Mouse (Mus musculus) MEL (cell line): Measurements from ENCODE around the gene Cacna2d4. TPM values are rescaled to one million over a fixed set of nuclear protein-coding genes. Genes with fewer than 3 reads are reported as not detected.

ENCODE experiments used
- DNase-seq: peaks from one replicate; pipeline ENCODE4 v3.0.0; 2011; ENCODE audit warnings: low read depth, low spot score
- H3K27ac ChIP-seq: 2 replicates; pipeline ENCODE4 v1.5.1; 2012; ENCODE audit warnings: low read depth, mild to moderate bottlenecking, control low read depth, low read length, moderate library complexity; ENCODE audit not compliant: control insufficient read depth
- H3K27me3 ChIP-seq, 2 experiments: fragments of 150-350 bp in 1 of 2; sonication (generic) in 1 of 2; 2 replicates each; pipeline ENCODE4 v1.6.1; 2012; ENCODE audit warnings: low read length in 2 of 2, mild to moderate bottlenecking in 2 of 2, improper control_type of control experiment in 1 of 2, moderate library complexity in 1 of 2; ENCODE audit not compliant: insufficient read depth in 2 of 2, control insufficient read depth in 1 of 2
- H3K36me3 ChIP-seq, 2 experiments: 2 replicates each; pipeline ENCODE4 v1.6.1; 2012 to 2014; ENCODE audit warnings: low read length in 2 of 2, improper control_type of control experiment in 1 of 2, inconsistent platforms in 1 of 2, mild to moderate bottlenecking in 1 of 2; ENCODE audit not compliant: insufficient read depth in 2 of 2, control insufficient read depth in 1 of 2
- H3K4me1 ChIP-seq, 2 experiments: fragments of 150-350 bp in 1 of 2; sonication (generic) in 1 of 2; 2 replicates each; pipeline ENCODE4 v1.6.1; 2012; ENCODE audit warnings: low read length in 2 of 2, improper control_type of control experiment in 1 of 2, mild to moderate bottlenecking in 1 of 2; ENCODE audit not compliant: insufficient read depth in 2 of 2, control insufficient read depth in 1 of 2
- H3K4me3 ChIP-seq, 2 experiments: fragments of 150-350 bp in 1 of 2; sonication (generic) in 1 of 2; 2 replicates each; pipeline ENCODE4 v1.5.1; 2012; ENCODE audit warnings: low read depth in 2 of 2, low read length in 2 of 2, mild to moderate bottlenecking in 2 of 2, moderate library complexity in 2 of 2, control low read depth in 1 of 2, improper control_type of control experiment in 1 of 2; ENCODE audit not compliant: control insufficient read depth in 1 of 2, insufficient read depth in 1 of 2
- H3K79me2 ChIP-seq: 2 replicates; pipeline ENCODE4 v1.6.1; 2012; ENCODE audit warnings: mild to moderate bottlenecking, low read length, moderate library complexity; ENCODE audit not compliant: control insufficient read depth, poor library complexity, insufficient read depth
- H3K9ac ChIP-seq: 2 replicates; pipeline ENCODE4 v1.6.1; 2012; ENCODE audit warnings: low read depth, mild to moderate bottlenecking, control low read depth, low read length, moderate library complexity; ENCODE audit not compliant: control insufficient read depth, poor library complexity, severe bottlenecking
- H3K9me3 ChIP-seq: fragments of 150-350 bp; sonication (generic); replicated peaks from 2 replicates; pipeline ENCODE4 v1.6.1; 2012; ENCODE audit warnings: mild to moderate bottlenecking, low read length, improper control_type of control experiment, moderate library complexity; ENCODE audit not compliant: insufficient read depth
- EP300 ChIP-seq, 2 experiments: IDR thresholded peaks; 2 replicates each; pipeline ENCODE4 v1.6.1; 2011; ENCODE audit warnings: improper control_type of control experiment in 2 of 2, low read length in 2 of 2, low read depth in 1 of 2, mild to moderate bottlenecking in 1 of 2
- ETS1 ChIP-seq: IDR thresholded peaks from 2 replicates; pipeline ENCODE4 v1.6.1; 2012; ENCODE audit warnings: low read depth, mild to moderate bottlenecking, inconsistent platforms, low read length, improper control_type of control experiment, moderate library complexity
- GATA1 ChIP-seq: IDR thresholded peaks from 2 replicates; pipeline ENCODE4 v1.6.1; 2011; ENCODE audit warnings: low read depth, low read length, improper control_type of control experiment
- MAFK ChIP-seq: IDR thresholded peaks from 2 replicates; pipeline ENCODE4 v1.6.1; 2011; ENCODE audit warnings: low read depth, mild to moderate bottlenecking, low read length, improper control_type of control experiment, borderline replicate concordance
- RCOR1 ChIP-seq: IDR thresholded peaks from 2 replicates; pipeline ENCODE4 v1.6.1; 2012; ENCODE audit warnings: low read depth, mild to moderate bottlenecking, inconsistent platforms, low read length, improper control_type of control experiment
- TCF12 ChIP-seq: IDR thresholded peaks from 2 replicates; pipeline ENCODE4 v1.6.1; 2014; ENCODE audit warnings: low read depth, mild to moderate bottlenecking, inconsistent platforms, low read length, improper control_type of control experiment, moderate library complexity
- USF2 ChIP-seq, 2 experiments: IDR thresholded peaks; 2 replicates each; pipeline ENCODE4 v1.6.1; 2011 to 2012; ENCODE audit warnings: improper control_type of control experiment in 2 of 2, low read length in 2 of 2, borderline replicate concordance in 1 of 2, inconsistent platforms in 1 of 2, low read depth in 1 of 2, mild to moderate bottlenecking in 1 of 2; ENCODE audit not compliant: insufficient read depth in 1 of 2
- ZC3H11A ChIP-seq: IDR thresholded peaks from 2 replicates; pipeline ENCODE4 v1.6.1; 2012; ENCODE audit warnings: low read depth, mild to moderate bottlenecking, inconsistent platforms, low read length, improper control_type of control experiment
- ZNF384 ChIP-seq: IDR thresholded peaks from 2 replicates; pipeline ENCODE4 v1.6.1; 2012; ENCODE audit warnings: low read depth, mild to moderate bottlenecking, inconsistent platforms, low read length, improper control_type of control experiment
- polyA plus RNA-seq, 2 experiments: library from polyadenylated mRNA; stranded (reverse) in 1 of 2; unstranded in 1 of 2; fragments of >175 nt in 1 of 2; fragments of >200 nt in 1 of 2; gene quantifications; 2 replicates each; pipeline versions ENCODE4 v1.2.1 to v1.2.4; 2012; ENCODE audit warnings: low replicate concordance in 2 of 2, low read depth in 1 of 2; ENCODE audit not compliant: insufficient read length in 2 of 2, insufficient read depth in 1 of 2, missing spikeins in 1 of 2
- total RNA-seq: library from RNA; depleted of rRNA; stranded (reverse); fragments of 300-350 nt; gene quantifications from 2 replicates; pipeline ENCODE4 v1.2.3, GENCODE M21; 2012; rRNA removed

Gene Cacna2d4
- total and polyA plus RNA-seq, 3 experiments, result 0.69 to 1.1 TPM; not detected in 1

DNA sequence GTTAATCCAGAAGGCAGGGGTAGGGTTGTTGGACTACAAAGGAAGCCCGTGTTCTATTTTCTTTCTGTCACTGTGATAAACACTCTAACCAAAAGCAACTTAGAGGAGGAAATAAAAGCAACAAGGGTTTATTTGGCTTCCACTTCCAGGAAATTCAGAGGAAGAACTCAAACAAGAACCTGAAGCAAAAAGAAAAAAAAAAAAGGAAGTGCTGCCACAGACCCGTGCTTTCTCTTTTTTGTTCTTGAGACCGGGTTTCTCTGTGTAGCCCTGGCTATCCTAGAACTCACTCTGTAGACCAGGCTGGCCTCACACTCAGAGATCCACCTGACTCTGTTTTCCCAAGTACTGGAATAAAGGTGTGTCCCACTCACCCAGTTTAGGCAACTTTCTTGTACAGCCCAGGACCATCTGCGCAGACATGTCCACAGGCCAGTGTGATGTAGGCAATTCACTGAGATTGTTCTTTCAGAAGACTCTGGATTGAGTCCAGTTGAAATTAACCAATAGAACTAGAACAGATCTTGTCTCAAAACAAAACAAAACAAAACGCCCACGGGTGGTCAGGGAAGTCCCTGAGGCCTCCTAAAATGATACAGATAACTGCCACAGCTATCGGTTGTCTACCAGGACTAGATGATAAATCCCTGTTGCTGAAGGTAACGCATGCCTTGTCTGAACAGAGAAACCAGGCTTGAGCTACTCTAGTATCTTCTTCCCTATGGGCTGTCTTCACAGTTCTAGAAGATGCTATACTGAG, 165.4 kb downstream of the Cacna2d4 start:
- Histone ChIP-seq H3K79me2 (no peaks in the 10 kb centered on the region), H3K27me3 (no peaks in the 10 kb centered on the region), H3K36me3 (peaks cover 0 to 8% of the 10 kb centered on the region in 2 experiments; a peak in 2 of 4 replicates), H3K4me1 (peaks cover 2 to 10% of the 10 kb centered on the region in 2 experiments; a peak in 3 of 4 replicates), H3K9me3 (no peaks in the 10 kb centered on the region), H3K4me3 (no peak overlapping the region), H3K9ac (no peak overlapping the region), H3K27ac (no peak overlapping the region)
- DNase-seq, result peak; percentile 43
- TF ChIP-seq USF2 (IDR thresholded peaks at IDR 0.05; ENCODE audit: borderline replicate concordance in 1 of 2, insufficient read depth in 1 of 2, low read depth in 1 of 2, low read length in 2 of 2) (no peak), ZC3H11A (no peak), ETS1 (0 out of 2 replicates have a peak, but pooled peaks have one; percentile 10), TCF12 (peak; percentile 40; the same call in 1 of the 2 replicates), RCOR1 (peak; percentile 66; the same call in 1 of the 2 replicates), MAFK (no peak), EP300 (IDR thresholded peaks at IDR 0.05; ENCODE audit: low read depth in 1 of 2, low read length in 2 of 2) (peak; percentile 25 to 65; a peak in 3 of 4 replicates), ZNF384 (peak; percentile 90), GATA1 (peak; percentile 38; the same call in 1 of the 2 replicates)

Other genes with a start within 250 kb of the Cacna2d4 start
- 7.1 and 7.9 TPM in 2 replicates for gene Dcp1b, start 61.3 kb upstream of the Cacna2d4 start, total RNA-seq
- 10 to 100 TPM in 1 of 2 experiments, not detected in 1; 15.7 TPM for gene Dcp1b, start 61.3 kb upstream of the Cacna2d4 start, polyA plus RNA-seq
- 2.4 and 4.4 TPM in 2 replicates for gene Cacna1c, start 40.1 kb upstream of the Cacna2d4 start, total RNA-seq
- 1 to 10 TPM in 1 of 2 experiments, not detected in 1; 3.4 TPM for gene Cacna1c, start 40.1 kb upstream of the Cacna2d4 start, polyA plus RNA-seq
- gene Lrtm2, start 94.2 kb downstream of the Cacna2d4 start, total RNA-seq, result not detected in 2 replicates
- not detected for gene Lrtm2, start 94.2 kb downstream of the Cacna2d4 start, polyA plus RNA-seq
- 37.9 and 41.3 TPM in 2 replicates for gene Adipor2, start 181.2 kb downstream of the Cacna2d4 start, total RNA-seq
- gene Adipor2, start 181.2 kb downstream of the Cacna2d4 start, polyA plus RNA-seq, result 10 to 100 TPM in 1 of 2 experiments, not detected in 1; 37.6 TPM
- 58.1 and 59.7 TPM in 2 replicates for gene Fbxl14, start 243.1 kb downstream of the Cacna2d4 start, total RNA-seq
- gene Fbxl14, start 243.1 kb downstream of the Cacna2d4 start, polyA plus RNA-seq, result 10 to 100 TPM in 1 of 2 experiments, not detected in 1; 65.4 TPM